In genomic region chr5:142291451-142291850, GRCm38 (mm10) we compare ENCODE assay signal across 18 mouse cellular contexts.
DNase-seq lines count a peak whose midpoint lies in the region; ATAC-seq and TF ChIP-seq lines count a peak whose summit lies in the region.
"Had no signal": no experiment of that assay in that cellular context is flagged by ENCODE, and none has a peak within 500 bp of the region (broad histone marks: within the 10 kb centered on the region; RNA-seq: fewer than 3 reads in every experiment).

No protein-coding gene starts in this region.

- 85% methylated on average over 10 of the region's 10 CpGs for WGBS in heart, embryonic 12.5 days

- H3K4me1 ChIP-seq in heart, embryonic 12.5 days (replicated peaks) = no peaks in the 10 kb centered on the region
- H3K4me1 ChIP-seq: forebrain, embryonic 10.5 days; hindbrain, embryonic 15.5 days; intestine, embryonic 15.5 days had no signal

- peak; percentile 33 to 46 for DNase-seq in cerebellum, postnatal 14 days
- DNase-seq in cerebellum, postnatal 4 days (ENCODE audit: low spot score in 2 of 2) = no peak
- DNase-seq in left cerebral cortex, adult 2 months (ENCODE audit: extremely low spot score in 1 of 2, low spot score in 2 of 2) = peak; percentile 10 to 22
- DNase-seq in left cerebral cortex, adult 8-10 months (ENCODE audit: low spot score in 2 of 2) = no peak
- peak; percentile 44 to 79 for DNase-seq in layer of hippocampus, adult 18-20 months (ENCODE audit: low spot score in 2 of 2)
- peak; percentile 27 to 48 for DNase-seq in layer of hippocampus, postnatal 14 days (ENCODE audit: low spot score in 2 of 2)
- DNase-seq in kidney, adult 8-10 months = no peak
- DNase-seq: gastrocnemius, adult 2 months; kidney, adult 9 months; kidney, postnatal 14 days; lung, postnatal 4 days; midbrain, embryonic 14.5 days; thymus, adult 18-20 months; thymus, postnatal 36 days had no signal

- no peak for ATAC-seq in heart, embryonic 12.5 days (ENCODE audit: insufficient number of reproducible peaks, low FRiP score)
- ATAC-seq: intestine, embryonic 15.5 days had no signal

- no peak overlapping the region for H3K9ac ChIP-seq in heart, embryonic 12.5 days
- H3K9ac ChIP-seq: hindbrain, embryonic 15.5 days; intestine, embryonic 15.5 days had no signal

- no peaks in the 10 kb centered on the region for H3K36me3 ChIP-seq in heart, embryonic 12.5 days
- H3K36me3 ChIP-seq: forebrain, embryonic 10.5 days; hindbrain, embryonic 15.5 days; intestine, embryonic 15.5 days had no signal

- H3K27ac ChIP-seq in left cerebral cortex, adult 2 months = no peak overlapping the region
- H3K27ac ChIP-seq in heart, embryonic 12.5 days (ENCODE audit: poor library complexity, severe bottlenecking) = no peak overlapping the region
- H3K27ac ChIP-seq: forebrain, embryonic 10.5 days; gastrocnemius, adult 2 months; hindbrain, embryonic 15.5 days; intestine, embryonic 15.5 days had no signal

- no peak for TF ChIP-seq CTCF in left cerebral cortex, adult 2 months (IDR thresholded peaks at IDR 0.05)

- no peak overlapping the region for H3K4me3 ChIP-seq in left cerebral cortex, adult 2 months
- no peak overlapping the region for H3K4me3 ChIP-seq in heart, embryonic 12.5 days
- H3K4me3 ChIP-seq: forebrain, embryonic 10.5 days; gastrocnemius, adult 2 months; hindbrain, embryonic 15.5 days; intestine, embryonic 15.5 days had no signal

- no peaks in the 10 kb centered on the region for H3K27me3 ChIP-seq in heart, embryonic 12.5 days (replicated peaks)
- H3K27me3 ChIP-seq: hindbrain, embryonic 15.5 days; intestine, embryonic 15.5 days had no signal

- intact Hi-C loops in left cerebral cortex, adult 2 months (cut with DNase I) = no loop called here

- no peak overlapping the region for H3K4me2 ChIP-seq in heart, embryonic 12.5 days
- H3K4me2 ChIP-seq: hindbrain, embryonic 15.5 days; intestine, embryonic 15.5 days had no signal

- peaks cover 27% of the 10 kb centered on the region for H3K9me3 ChIP-seq in heart, embryonic 12.5 days (replicated peaks)
- H3K9me3 ChIP-seq: hindbrain, embryonic 15.5 days; intestine, embryonic 15.5 days had no signal

Comparison
In these comparisons a context has a peak if more than half of its experiments do, and no peak if none do; other contexts are left out.
1. DNase-seq: peak in cerebellum, postnatal 14 days (2 of 2), left cerebral cortex, adult 2 months (2 of 2), layer of hippocampus, adult 18-20 months (2 of 2) and layer of hippocampus, postnatal 14 days (2 of 2); none in cerebellum, postnatal 4 days (0 of 2), left cerebral cortex, adult 8-10 months (0 of 2) and kidney, adult 8-10 months (0 of 2).